Mouse (Mus musculus): ENCODE data around the gene Tlr9. TPM values are rescaled to one million over a fixed set of nuclear protein-coding genes. Genes with fewer than 3 reads are reported as not detected.

Gene Tlr9
- polyA plus RNA-seq, 1 experiment from 2014 or later = 0.09 TPM

GRCm38 (mm10) chr9:106199535-106200272 lies 22.7 kb upstream of the Tlr9 start, which contains the start of gene Ppm1m:
Ppm1m (minus strand) TSS chr9:106199746.
- Histone ChIP-seq H3K4me3 (replicated peaks; ENCODE audit: low read length) (peak within 1 kb of the TSS; percentile 66), H3K4me2 (ENCODE audit: low read depth, low read length) (peak within 1 kb of the TSS; percentile 75), H3K4me1 (ENCODE audit: control insufficient read depth, insufficient read depth, low read length) (peaks cover 27% of the 10 kb centered on the region), H3K27me3 (ENCODE audit: control insufficient read depth, insufficient read depth, low read length) (no peaks in the 10 kb centered on the region), H3K9me3 (replicated peaks; ENCODE audit: control insufficient read depth, low read length) (no peaks in the 10 kb centered on the region), H3K36me3 (ENCODE audit: control insufficient read depth, insufficient read depth, low read length) (no peaks in the 10 kb centered on the region), H3K27ac (ENCODE audit: low read length) (peak within 1 kb of the TSS; percentile 46), H3K9ac (ENCODE audit: low read length) (peak within 1 kb of the TSS; percentile 84)
- 51% methylated on average over 18 of the region's 18 CpGs for WGBS
- no peak for ATAC-seq (ENCODE audit: insufficient read depth, low FRiP score)

- H3K27me3 ChIP-seq (ENCODE audit: control insufficient read depth, insufficient read depth, low read length) = no peaks in the 10 kb centered on the region
- no peak for ATAC-seq (ENCODE audit: insufficient read depth, low FRiP score)
- no peaks in the 10 kb centered on the region for H3K36me3 ChIP-seq (ENCODE audit: control insufficient read depth, insufficient read depth, low read length)
- H3K27ac ChIP-seq (ENCODE audit: low read length) = no peak overlapping the region
- peaks cover 28% of the 10 kb centered on the region for H3K4me1 ChIP-seq (ENCODE audit: control insufficient read depth, insufficient read depth, low read length)
- peak overlapping the region; percentile 50 for H3K4me2 ChIP-seq (ENCODE audit: low read depth, low read length)
- H3K9me3 ChIP-seq (replicated peaks; ENCODE audit: control insufficient read depth, low read length) = no peaks in the 10 kb centered on the region
- H3K4me3 ChIP-seq (replicated peaks; ENCODE audit: low read length) = no peak overlapping the region
- peak overlapping the region; percentile 69; the same call in 1 of the 2 replicates for H3K9ac ChIP-seq (ENCODE audit: low read length)
- WGBS = 86% methylated on average over 3 of the region's 3 CpGs
Measured at GRCm38 (mm10) chr9:106201895-106202294, 20.5 kb upstream of the Tlr9 start.

GRCm38 (mm10) chr9:106202819-106203636 lies 19.4 kb upstream of the Tlr9 start, which contains the start of gene Twf2:
Twf2 (plus strand) TSS chr9:106203108.
- Histone ChIP-seq H3K27me3 (ENCODE audit: control insufficient read depth, insufficient read depth, low read length) (no peaks in the 10 kb centered on the region), H3K9me3 (replicated peaks; ENCODE audit: control insufficient read depth, low read length) (no peaks in the 10 kb centered on the region), H3K4me2 (ENCODE audit: low read depth, low read length) (peak within 1 kb of the TSS; percentile 57), H3K9ac (ENCODE audit: low read length) (peak within 1 kb of the TSS; percentile 76), H3K4me1 (ENCODE audit: control insufficient read depth, insufficient read depth, low read length) (peaks cover 23% of the 10 kb centered on the region), H3K36me3 (ENCODE audit: control insufficient read depth, insufficient read depth, low read length) (no peaks in the 10 kb centered on the region), H3K27ac (ENCODE audit: low read length) (peak within 1 kb of the TSS; percentile 59), H3K4me3 (replicated peaks; ENCODE audit: low read length) (peak within 1 kb of the TSS; percentile 62)
- ATAC-seq (ENCODE audit: insufficient read depth, low FRiP score) = peak; percentile 91
- WGBS = 2% methylated on average over 61 of the region's 61 CpGs

GRCm38 (mm10) chr9:106203990-106204851 lies 18.2 kb upstream of the Tlr9 start:
- no peaks in the 10 kb centered on the region for H3K36me3 ChIP-seq (ENCODE audit: control insufficient read depth, insufficient read depth, low read length)
- H3K4me1 ChIP-seq (ENCODE audit: control insufficient read depth, insufficient read depth, low read length) = peaks cover 22% of the 10 kb centered on the region
- H3K27ac ChIP-seq (ENCODE audit: low read length) = peak overlapping the region; percentile 30; the same call in 1 of the 2 replicates
- peak overlapping the region; percentile 57 for H3K4me2 ChIP-seq (ENCODE audit: low read depth, low read length)
- peak overlapping the region; percentile 62 for H3K4me3 ChIP-seq (replicated peaks; ENCODE audit: low read length)
- WGBS = 64% methylated on average over 7 of the region's 7 CpGs
- H3K9me3 ChIP-seq (replicated peaks; ENCODE audit: control insufficient read depth, low read length) = no peaks in the 10 kb centered on the region
- no peaks in the 10 kb centered on the region for H3K27me3 ChIP-seq (ENCODE audit: control insufficient read depth, insufficient read depth, low read length)
- ATAC-seq (ENCODE audit: insufficient read depth, low FRiP score) = no peak
- H3K9ac ChIP-seq (ENCODE audit: low read length) = peak overlapping the region; percentile 76

- ATAC-seq (ENCODE audit: insufficient read depth, low FRiP score) = no peak
- H3K27me3 ChIP-seq (ENCODE audit: control insufficient read depth, insufficient read depth, low read length) = no peaks in the 10 kb centered on the region
- H3K27ac ChIP-seq (ENCODE audit: low read length) = no peak overlapping the region
- H3K36me3 ChIP-seq (ENCODE audit: control insufficient read depth, insufficient read depth, low read length) = no peaks in the 10 kb centered on the region
- peaks cover 16% of the 10 kb centered on the region for H3K4me1 ChIP-seq (ENCODE audit: control insufficient read depth, insufficient read depth, low read length)
- H3K9ac ChIP-seq (ENCODE audit: low read length) = no peak overlapping the region
- no peak overlapping the region for H3K4me3 ChIP-seq (replicated peaks; ENCODE audit: low read length)
- no peaks in the 10 kb centered on the region for H3K9me3 ChIP-seq (replicated peaks; ENCODE audit: control insufficient read depth, low read length)
- 70% methylated on average over 7 of the region's 7 CpGs for WGBS
- no peak overlapping the region for H3K4me2 ChIP-seq (ENCODE audit: low read depth, low read length)
Measured at GRCm38 (mm10) chr9:106205713-106206290, 16.6 kb upstream of the Tlr9 start.

- no peaks in the 10 kb centered on the region for H3K9me3 ChIP-seq (replicated peaks; ENCODE audit: control insufficient read depth, low read length)
- no peak overlapping the region for H3K27ac ChIP-seq (ENCODE audit: low read length)
- no peak overlapping the region for H3K4me3 ChIP-seq (replicated peaks; ENCODE audit: low read length)
- no peak overlapping the region for H3K9ac ChIP-seq (ENCODE audit: low read length)
- no peaks in the 10 kb centered on the region for H3K36me3 ChIP-seq (ENCODE audit: control insufficient read depth, insufficient read depth, low read length)
- H3K27me3 ChIP-seq (ENCODE audit: control insufficient read depth, insufficient read depth, low read length) = no peaks in the 10 kb centered on the region
- 81% methylated on average over 2 of the region's 2 CpGs for WGBS
- ATAC-seq (ENCODE audit: insufficient read depth, low FRiP score) = no peak
- H3K4me1 ChIP-seq (ENCODE audit: control insufficient read depth, insufficient read depth, low read length) = peaks cover 17% of the 10 kb centered on the region
- H3K4me2 ChIP-seq (ENCODE audit: low read depth, low read length) = no peak overlapping the region
Measured at GRCm38 (mm10) chr9:106206515-106206914, 15.9 kb upstream of the Tlr9 start.

GRCm38 (mm10) chr9:106208181-106208580 lies 14.2 kb upstream of the Tlr9 start:
- WGBS = 69% methylated on average over 5 of the region's 5 CpGs
- H3K4me2 ChIP-seq (ENCODE audit: low read depth, low read length) = no peak overlapping the region
- no peaks in the 10 kb centered on the region for H3K9me3 ChIP-seq (replicated peaks; ENCODE audit: control insufficient read depth, low read length)
- no peak overlapping the region for H3K4me3 ChIP-seq (replicated peaks; ENCODE audit: low read length)
- no peak overlapping the region for H3K9ac ChIP-seq (ENCODE audit: low read length)
- no peak overlapping the region for H3K27ac ChIP-seq (ENCODE audit: low read length)
- H3K27me3 ChIP-seq (ENCODE audit: control insufficient read depth, insufficient read depth, low read length) = no peaks in the 10 kb centered on the region
- H3K36me3 ChIP-seq (ENCODE audit: control insufficient read depth, insufficient read depth, low read length) = no peaks in the 10 kb centered on the region
- ATAC-seq (ENCODE audit: insufficient read depth, low FRiP score) = no peak
- peaks cover 19% of the 10 kb centered on the region for H3K4me1 ChIP-seq (ENCODE audit: control insufficient read depth, insufficient read depth, low read length)

- Histone ChIP-seq H3K4me3 (replicated peaks; ENCODE audit: low read length) (no peak overlapping the region), H3K4me1 (ENCODE audit: control insufficient read depth, insufficient read depth, low read length) (peaks cover 7% of the 10 kb centered on the region; the same call in 1 of the 2 replicates), H3K27ac (ENCODE audit: low read length) (no peak overlapping the region), H3K9ac (ENCODE audit: low read length) (no peak overlapping the region), H3K9me3 (replicated peaks; ENCODE audit: control insufficient read depth, low read length) (no peaks in the 10 kb centered on the region), H3K4me2 (ENCODE audit: low read depth, low read length) (no peak overlapping the region), H3K36me3 (ENCODE audit: control insufficient read depth, insufficient read depth, low read length) (peaks cover 9% of the 10 kb centered on the region; the same call in 1 of the 2 replicates), H3K27me3 (ENCODE audit: control insufficient read depth, insufficient read depth, low read length) (no peaks in the 10 kb centered on the region)
- no peak for ATAC-seq (ENCODE audit: insufficient read depth, low FRiP score)
- 90% methylated on average over 4 of the region's 4 CpGs for WGBS
Measured at GRCm38 (mm10) chr9:106209954-106210353, 12.4 kb upstream of the Tlr9 start.
